Mouse (Mus musculus): ENCODE data around the gene Degs2.

DNA sequence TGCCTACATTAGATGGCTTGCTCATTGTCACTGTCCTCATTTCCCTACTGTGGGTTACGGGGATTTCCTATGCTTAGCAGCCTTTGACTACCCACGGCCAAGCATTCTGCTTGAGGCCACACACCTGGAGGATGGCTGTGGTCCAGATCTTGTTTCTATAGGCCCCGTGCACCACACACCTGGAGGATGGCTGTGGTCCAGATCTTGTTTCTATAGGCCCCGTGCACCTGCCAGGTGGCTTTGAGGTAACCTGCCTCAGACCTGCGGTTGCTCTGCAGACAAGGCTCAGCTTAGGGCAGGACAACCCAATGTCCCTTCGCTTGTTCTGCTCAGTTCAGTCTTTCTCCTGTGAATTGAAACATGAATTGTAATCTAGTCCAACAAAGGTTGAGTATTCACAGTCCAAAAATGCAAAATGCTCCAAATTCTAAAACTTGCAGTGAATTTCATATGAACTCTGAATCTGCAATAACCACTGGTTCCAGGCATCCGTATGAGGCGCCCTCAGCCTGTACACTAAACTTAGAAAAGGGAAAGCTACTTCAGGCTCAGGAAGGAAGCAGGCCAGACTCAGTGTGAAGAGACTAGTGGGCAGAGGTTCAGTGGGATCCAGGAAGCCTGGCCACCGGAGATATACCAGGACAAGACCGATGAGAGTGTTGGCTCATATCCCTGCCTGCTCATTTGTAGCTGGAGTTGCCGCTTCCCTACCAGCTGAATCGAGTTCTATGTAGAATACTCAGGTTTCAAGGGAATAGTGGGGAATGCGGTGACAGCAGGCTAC, 19.7 kb downstream of the Degs2 start:
- no peak for TF ChIP-seq POLR2A (IDR thresholded peaks at IDR 0.05; ENCODE audit: control insufficient read depth, extremely low read depth, insufficient read depth, low read length, poor library complexity)
- no peak for TF ChIP-seq CTCF (IDR thresholded peaks at IDR 0.05; ENCODE audit: borderline replicate concordance, control insufficient read depth, extremely low read depth, insufficient read depth, low read length, poor library complexity)
